Mouse (Mus musculus) CH12.LX (cell line): Measurements from ENCODE around the gene Nup133. TPM values are rescaled to one million over a fixed set of nuclear protein-coding genes. Genes with fewer than 3 reads are reported as not detected.

ENCODE experiments used
- DNase-seq: peaks from one replicate; pipeline ENCODE4 v3.0.0-alpha.2; 2013; ENCODE audit errors: extremely low read depth
- H3K27ac ChIP-seq: 2 replicates; pipeline ENCODE4 v1.5.1; 2012; ENCODE audit warnings: low read depth, mild to moderate bottlenecking, control low read depth, moderate library complexity; ENCODE audit not compliant: insufficient read depth
- H3K27me3 ChIP-seq: replicated peaks from 2 replicates; pipeline ENCODE3; 2012; ENCODE audit warnings: inconsistent platforms
- H3K36me3 ChIP-seq, 2 experiments: replicated peaks in 1 of 2; 2 replicates each; pipeline versions ENCODE3 to v1.6.1; 2012; ENCODE audit warnings: inconsistent platforms in 1 of 2, low read length in 1 of 2, mild to moderate bottlenecking in 1 of 2, mixed read lengths in 1 of 2, moderate library complexity in 1 of 2; ENCODE audit not compliant: control insufficient read depth in 1 of 2, insufficient read depth in 1 of 2
- H3K4me1 ChIP-seq, 2 experiments: 2 replicates each; pipeline ENCODE4 v1.6.1; 2012; ENCODE audit warnings: inconsistent platforms in 1 of 2, moderate library complexity in 1 of 2; ENCODE audit not compliant: insufficient read depth in 2 of 2, control insufficient read depth in 1 of 2
- H3K4me2 ChIP-seq: 2 replicates; pipeline ENCODE4 v1.6.1; 2012; ENCODE audit warnings: low read depth, mild to moderate bottlenecking, control low read depth; ENCODE audit not compliant: poor library complexity, insufficient read depth, severe bottlenecking
- H3K4me3 ChIP-seq, 3 experiments: fragments of 150-350 bp in 1 of 3; sonication (generic) in 1 of 3; replicated peaks in 1 of 3; 2 replicates each; pipeline versions ENCODE3 to v1.5.1; 2011 to 2012; ENCODE audit warnings: low read depth in 2 of 3, low read length in 2 of 3, mild to moderate bottlenecking in 2 of 3, moderate library complexity in 2 of 3, control low read depth in 1 of 3, improper control_type of control experiment in 1 of 3, inconsistent platforms in 1 of 3, mixed read lengths in 1 of 3; ENCODE audit not compliant: poor library complexity in 1 of 3
- H3K79me2 ChIP-seq: replicated peaks from 2 replicates; pipeline ENCODE4 v1.6.1; 2012; ENCODE audit warnings: mild to moderate bottlenecking, moderate library complexity; ENCODE audit not compliant: control insufficient read depth, poor library complexity, insufficient read depth, severe bottlenecking; ENCODE audit errors: extremely low read depth
- H3K9ac ChIP-seq: 2 replicates; pipeline ENCODE4 v1.6.1; 2012; ENCODE audit warnings: low read depth, mild to moderate bottlenecking, control low read depth, moderate library complexity; ENCODE audit not compliant: insufficient read depth
- H3K9me3 ChIP-seq: replicated peaks from 2 replicates; pipeline ENCODE3; 2012; ENCODE audit warnings: low read length, inconsistent platforms, mixed read lengths
- CTCF ChIP-seq, 2 experiments: IDR thresholded peaks in 1 of 2; conservative IDR thresholded peaks in 1 of 2; 2 replicates each; pipeline ENCODE4 v1.5.1; 2011 to 2012; ENCODE audit warnings: low read depth in 2 of 2, low read length in 2 of 2, improper control_type of control experiment in 1 of 2, inconsistent platforms in 1 of 2, mild to moderate bottlenecking in 1 of 2, moderate library complexity in 1 of 2
- ETS1 ChIP-seq: conservative IDR thresholded peaks from 2 replicates; pipeline ENCODE4 v1.6.1; 2012; ENCODE audit warnings: low read depth, mild to moderate bottlenecking, inconsistent platforms, low read length, improper control_type of control experiment, moderate library complexity
- HCFC1 ChIP-seq: IDR thresholded peaks from 2 replicates; pipeline ENCODE4 v1.6.1; 2012; ENCODE audit warnings: low read depth, mild to moderate bottlenecking, inconsistent platforms, low read length, improper control_type of control experiment
- JUN ChIP-seq: IDR thresholded peaks from 2 replicates; pipeline ENCODE4 v1.6.1; 2011; ENCODE audit warnings: low read depth, mild to moderate bottlenecking, low read length, improper control_type of control experiment, moderate library complexity; ENCODE audit not compliant: insufficient read depth
- MAX ChIP-seq: IDR thresholded peaks from 2 replicates; pipeline ENCODE4 v1.6.1; 2011; ENCODE audit warnings: low read length, improper control_type of control experiment
- MAZ ChIP-seq: IDR thresholded peaks from 2 replicates; pipeline ENCODE4 v1.6.1; 2012; ENCODE audit warnings: low read depth, mild to moderate bottlenecking, inconsistent platforms, low read length, improper control_type of control experiment, moderate library complexity
- MEF2A ChIP-seq: IDR thresholded peaks from 2 replicates; pipeline ENCODE4 v1.6.1; 2014; ENCODE audit warnings: low read depth, mild to moderate bottlenecking, inconsistent platforms, low read length, improper control_type of control experiment, borderline replicate concordance
- MXI1 ChIP-seq: IDR thresholded peaks from 2 replicates; pipeline ENCODE4 v1.6.1; 2011; ENCODE audit warnings: mild to moderate bottlenecking, low read depth, low read length, improper control_type of control experiment
- NELFE ChIP-seq: IDR thresholded peaks from 2 replicates; pipeline ENCODE4 v1.6.1; 2011; ENCODE audit warnings: low read depth, low read length, improper control_type of control experiment
- PAX5 ChIP-seq: IDR thresholded peaks from 2 replicates; pipeline ENCODE4 v1.6.1; 2012; ENCODE audit warnings: low read length, inconsistent platforms, mixed read lengths
- POLR2A ChIP-seq: IDR thresholded peaks from 2 replicates; pipeline ENCODE4 v1.6.1; 2011; ENCODE audit warnings: low read depth, mild to moderate bottlenecking, improper control_type of control experiment, low read length
- SMC3 ChIP-seq: IDR thresholded peaks from 2 replicates; pipeline ENCODE4 v1.6.1; 2011; ENCODE audit warnings: low read depth, low read length, improper control_type of control experiment
- TBP ChIP-seq: conservative IDR thresholded peaks from 2 replicates; pipeline ENCODE4 v1.6.1; 2011; ENCODE audit warnings: low read depth, low read length, improper control_type of control experiment
- USF1 ChIP-seq: IDR thresholded peaks from 2 replicates; pipeline ENCODE4 v1.6.1; 2014; ENCODE audit warnings: low read depth, mild to moderate bottlenecking, inconsistent platforms, low read length, improper control_type of control experiment
- ZKSCAN1 ChIP-seq: IDR thresholded peaks from 2 replicates; pipeline ENCODE4 v1.6.1; 2012; ENCODE audit warnings: low read depth, inconsistent platforms, low read length, improper control_type of control experiment, borderline replicate concordance
- ZMIZ1 ChIP-seq: IDR thresholded peaks from 2 replicates; pipeline ENCODE4 v1.6.1; 2012; ENCODE audit warnings: low read depth, mild to moderate bottlenecking, inconsistent platforms, low read length, improper control_type of control experiment
- ZNF384 ChIP-seq: IDR thresholded peaks from 2 replicates; pipeline ENCODE4 v1.6.1; 2012; ENCODE audit warnings: low read depth, low read length, improper control_type of control experiment, inconsistent platforms
- dilution Hi-C: fragments of 300-500 bp; cut with MboI; formaldehyde crosslinking; loops from 2 replicates; pipeline ENCODE4 v1.14.3; 2020; ENCODE audit warnings: low sequenced_read_pairs; ENCODE audit not compliant: extremely low pct_unique_long_range_greater_than_20kb, extremely low pct_ligation_motif_present
- in situ Hi-C: fragments of 300-500 bp; cut with MboI; formaldehyde crosslinking; loops from 3 replicates; pipeline ENCODE4 v1.14.3; 2019; ENCODE audit warnings: low sequenced_read_pairs, low pct_ligation_motif_present, low pct_unique_long_range_greater_than_20kb, mixed read lengths
- polyA plus RNA-seq: library from polyadenylated mRNA; unstranded; fragments of >175 nt; gene quantifications from 2 replicates; pipeline ENCODE4 v1.2.1, GENCODE M21; 2012; ENCODE audit warnings: low read depth; ENCODE audit not compliant: insufficient read length
- total RNA-seq, 2 experiments: library from RNA; depleted of rRNA; stranded (reverse); fragments of 300-350 nt in 1 of 2; fragments of >200 nt in 1 of 2; gene quantifications; 2 replicates each; pipeline ENCODE4 v1.2.3; 2012 to 2014

The Nup133 gene
- total and polyA plus RNA-seq, 3 experiments = 32.8 to 49.0 (median 39.6) TPM

- Histone ChIP-seq H3K9ac (peak overlapping the region; percentile 56), H3K27ac (no peak overlapping the region; the same call in 1 of the 2 replicates), H3K4me3 (peak overlapping the region; percentile 83 to 94 (median 85)), H3K36me3 (peaks cover 0 to 5% of the 10 kb centered on the region in 2 experiments), H3K4me2 (peak overlapping the region; percentile 93), H3K79me2 (peaks cover 4% of the 10 kb centered on the region), H3K9me3 (peaks cover 5% of the 10 kb centered on the region), H3K27me3 (peaks cover 31% of the 10 kb centered on the region), H3K4me1 (peaks cover 2 to 15% of the 10 kb centered on the region in 2 experiments)
- in situ Hi-C loops = no loop called here
- dilution Hi-C loops = no loop called here
- no peak for DNase-seq
- TF ChIP-seq CTCF (conservative IDR thresholded peaks at IDR 0.05 in 1 of 2, IDR thresholded peaks at IDR 0.05 in 1 of 2; ENCODE audit: low read depth in 2 of 2, low read length in 2 of 2) = no peak; a peak in 1 of 4 replicates
- TF ChIP-seq SMC3 = 0 out of 2 replicates have a peak, but pooled peaks have one; percentile 5
These were observed 90.5 kb downstream of the Nup133 start for GRCm38 (mm10) chr8:123858574-123858940.

GRCm38 (mm10) chr8:123857361-123857760 is 91.7 kb downstream of the Nup133 start:
- Histone ChIP-seq H3K9ac (no peak overlapping the region), H3K4me1 (peaks cover 2 to 15% of the 10 kb centered on the region in 2 experiments), H3K27me3 (peaks cover 20% of the 10 kb centered on the region), H3K27ac (no peak overlapping the region), H3K9me3 (peaks cover 3% of the 10 kb centered on the region), H3K79me2 (peaks cover 7% of the 10 kb centered on the region), H3K4me3 (no peak overlapping the region), H3K36me3 (peaks cover 0 to 9% of the 10 kb centered on the region in 2 experiments), H3K4me2 (0 out of 2 replicates have a peak overlapping the region, but pooled peaks have one; percentile 39)
- DNase-seq = no peak
- TF ChIP-seq CTCF (conservative IDR thresholded peaks at IDR 0.05 in 1 of 2, IDR thresholded peaks at IDR 0.05 in 1 of 2; ENCODE audit: low read depth in 2 of 2, low read length in 2 of 2) (no peak), TBP (no peak), PAX5 (no peak), POLR2A (no peak), MEF2A (no peak), HCFC1 (no peak), MAX (no peak), ZMIZ1 (no peak), ZNF384 (no peak), ETS1 (no peak), NELFE (no peak), MXI1 (no peak), USF1 (no peak), ZKSCAN1 (no peak), JUN (no peak), MAZ (no peak)
- in situ Hi-C loops = no loop called here
- dilution Hi-C loops = no loop called here
